Mouse (Mus musculus) left cerebral cortex, adult 9 months (tissue): ENCODE measurements around the gene Gap43.
"Not testable (repeated sequence)": the region's sequence is repeated elsewhere in the genome, so short reads cannot be mapped to it uniquely, and the experiment has no call there.

Source experiments
- DNase-seq, 2 experiments: peaks; one replicate each; pipeline ENCODE4 v3.0.0; 2022; ENCODE audit warnings: low spot score in 2 of 2

Gap43 gene

DNA sequence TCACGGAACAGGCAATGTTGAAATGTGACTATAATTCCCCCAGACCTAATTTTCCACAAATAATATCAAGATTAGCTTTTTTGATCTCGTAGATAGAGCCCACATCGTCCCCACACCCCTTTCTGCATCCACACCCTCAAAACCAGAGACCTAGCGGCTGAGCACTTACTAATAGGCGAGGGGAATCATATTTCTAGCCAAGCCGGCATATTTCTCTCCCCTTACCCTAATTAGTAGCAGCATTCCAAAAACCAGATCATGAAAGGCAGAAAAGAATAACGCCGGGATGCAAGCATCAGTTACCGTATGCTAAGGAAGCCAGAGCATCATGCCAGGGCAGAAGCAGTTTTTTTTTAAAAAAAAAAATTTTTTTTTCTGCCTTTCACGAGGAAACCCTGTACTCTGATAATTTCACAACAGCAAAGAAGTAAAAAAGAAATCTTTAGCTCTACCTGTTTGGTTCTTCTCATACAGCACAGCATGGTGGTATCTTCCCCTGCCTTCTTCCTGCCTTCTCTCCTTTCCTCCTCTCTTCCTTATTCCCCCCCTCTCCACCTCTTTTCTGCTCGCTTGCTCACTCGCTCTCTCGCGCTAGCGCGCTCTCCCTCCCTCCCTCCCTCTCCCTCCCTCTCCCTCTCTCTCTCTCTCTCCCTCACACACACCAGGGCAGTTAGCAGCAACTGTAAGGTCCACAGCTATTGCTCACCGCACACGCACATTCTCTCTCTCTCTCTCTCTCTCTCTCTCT is at the start of gene Gap43:
Gene Gap43 (minus strand): TSS at position 631 of the 748 bp plus-strand sequence.
- DNase-seq = no peak

DNA sequence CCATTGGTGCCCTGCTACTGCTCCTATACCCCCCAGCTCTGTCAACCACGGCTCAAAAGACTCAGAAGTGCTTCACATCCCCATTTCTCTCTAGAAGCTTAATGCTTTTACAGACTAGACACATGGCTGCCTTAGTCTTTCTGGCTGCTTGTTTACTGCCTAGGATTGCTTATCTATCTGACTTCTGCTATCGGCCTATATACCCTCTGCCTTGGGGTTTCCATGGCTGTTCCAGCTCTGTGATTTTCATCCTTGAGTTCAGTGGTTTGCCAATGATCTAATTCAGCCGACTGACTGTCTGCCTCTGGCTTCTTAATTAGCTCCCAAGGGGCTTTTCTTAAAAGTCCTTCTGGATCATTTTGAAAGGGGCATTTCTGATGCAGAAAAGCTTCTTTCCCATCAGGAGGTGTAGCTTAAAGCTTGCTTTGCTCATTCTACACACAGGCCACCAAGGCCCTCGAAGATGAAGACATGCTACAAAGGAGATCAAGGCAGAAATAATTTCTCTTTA is 40.9 kb upstream of the Gap43 start:
- no peak for DNase-seq

DNA sequence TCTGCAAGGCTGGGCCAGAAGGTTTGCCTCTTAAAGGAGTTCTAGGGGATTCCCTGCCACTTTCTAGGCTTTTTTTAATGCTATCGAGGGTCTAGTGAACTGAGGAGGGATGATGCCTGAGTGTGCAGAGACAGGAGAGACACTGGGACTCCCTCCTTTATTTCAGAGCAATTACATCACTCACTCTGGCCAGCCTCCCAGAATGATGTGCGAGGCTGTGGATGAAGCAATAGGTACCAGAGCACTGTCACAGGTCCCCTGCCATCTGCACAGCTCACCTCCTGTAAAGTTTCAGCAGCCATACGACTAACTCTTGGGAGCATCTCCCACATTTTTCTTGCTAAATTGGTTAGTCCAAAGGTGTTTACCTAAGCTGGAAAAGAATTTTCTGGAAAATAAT is 40.2 kb upstream of the Gap43 start:
- no peak for DNase-seq

DNA sequence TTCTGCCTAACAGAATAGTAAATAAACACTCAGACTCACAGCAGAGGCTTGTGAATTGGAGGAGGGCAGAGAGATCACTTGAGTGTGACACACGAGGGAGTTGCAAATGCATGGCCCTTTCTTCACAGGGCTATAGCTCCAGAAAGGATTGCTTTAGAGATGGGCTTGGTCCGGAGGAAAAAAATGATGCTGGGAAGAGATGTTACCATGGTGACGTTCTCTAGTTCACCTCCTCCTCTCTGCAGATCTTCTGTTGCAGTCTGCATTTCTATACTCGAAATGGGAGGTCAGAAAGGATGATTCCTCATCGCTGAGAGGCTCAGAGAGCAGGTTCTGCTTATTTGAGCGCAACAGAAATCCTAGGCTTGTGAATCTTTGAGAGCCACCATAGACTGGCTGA is 29.7 kb upstream of the Gap43 start:
- peak; percentile 11 to 43 for DNase-seq

DNA sequence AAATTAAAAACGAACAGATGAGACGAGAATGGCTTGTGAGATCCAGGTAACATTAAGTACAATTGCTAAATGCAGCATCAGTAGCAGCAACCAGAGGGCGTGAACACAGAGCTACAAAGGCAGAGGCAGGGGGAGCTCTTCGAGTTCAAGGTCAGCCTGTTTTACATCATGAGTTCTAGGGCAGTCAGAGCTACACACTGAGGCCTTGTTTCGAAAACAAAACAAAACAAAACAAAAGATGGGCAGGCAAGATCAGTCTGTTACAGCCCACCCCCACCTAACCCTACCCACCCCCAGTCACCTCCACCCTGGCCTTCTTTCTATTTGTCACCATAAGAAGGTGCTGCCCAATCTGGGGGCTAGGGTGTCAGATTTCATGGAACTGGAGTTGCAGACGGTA is 28.9 kb upstream of the Gap43 start:
- DNase-seq = no peak

DNA sequence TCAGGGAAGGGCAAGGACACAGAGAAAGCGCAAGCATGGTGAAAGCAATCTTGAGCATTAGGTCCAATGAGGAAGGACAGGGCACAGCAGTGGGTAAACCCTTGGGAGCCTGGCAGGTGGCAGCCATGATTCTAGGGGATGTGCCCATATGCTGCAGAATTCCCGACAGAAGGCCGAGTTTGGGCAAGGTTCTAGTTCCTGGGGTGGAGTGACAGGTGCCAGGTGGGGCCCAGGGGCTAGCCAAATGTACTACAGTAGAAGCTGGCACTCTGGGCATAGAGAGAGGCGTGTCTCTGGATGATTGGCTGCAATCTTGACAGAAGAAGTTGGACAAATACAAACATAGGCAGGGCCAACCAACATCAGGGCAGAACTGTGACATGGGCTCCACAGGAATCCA is 19.6 kb upstream of the Gap43 start:
- no peak for DNase-seq

DNA sequence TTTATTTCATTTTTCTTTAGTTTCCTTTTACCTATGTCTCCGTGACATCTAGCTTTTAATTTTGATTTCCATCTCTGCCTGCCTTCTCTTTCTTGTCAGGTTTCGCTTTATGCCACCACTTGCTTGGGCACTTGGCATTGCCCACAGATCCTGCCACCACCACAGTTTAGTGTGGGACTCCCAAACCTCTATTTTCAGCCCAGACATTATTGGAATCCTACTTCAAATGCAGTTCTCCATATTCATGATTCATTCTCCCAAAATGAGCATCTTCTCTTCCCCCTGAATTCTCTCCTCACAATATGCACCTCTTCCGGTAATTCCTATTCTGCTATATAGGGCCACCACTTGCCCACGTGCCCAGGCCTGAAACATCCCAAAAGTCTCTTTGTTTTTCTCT is 17.6 kb upstream of the Gap43 start:
- no peak for DNase-seq

DNA sequence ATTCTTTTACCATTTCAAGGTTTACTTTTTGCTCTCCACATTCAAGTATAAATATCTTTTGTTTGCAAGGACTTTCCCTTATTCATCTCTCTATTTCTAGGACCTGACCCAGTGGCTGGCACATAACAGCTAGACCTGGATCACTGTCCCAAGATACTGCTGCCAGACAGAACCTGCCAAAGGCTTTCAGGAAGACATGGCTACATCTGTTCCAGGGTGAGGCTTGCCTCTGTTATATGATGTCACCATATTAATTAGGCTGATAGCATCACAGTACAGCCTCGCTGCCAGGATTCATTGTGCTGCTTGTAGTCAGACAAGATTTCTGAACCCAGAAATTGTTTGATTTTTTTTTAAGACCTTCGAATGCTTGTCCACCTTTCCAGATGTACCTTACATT is 9.6 kb upstream of the Gap43 start:
- no peak for DNase-seq

DNA sequence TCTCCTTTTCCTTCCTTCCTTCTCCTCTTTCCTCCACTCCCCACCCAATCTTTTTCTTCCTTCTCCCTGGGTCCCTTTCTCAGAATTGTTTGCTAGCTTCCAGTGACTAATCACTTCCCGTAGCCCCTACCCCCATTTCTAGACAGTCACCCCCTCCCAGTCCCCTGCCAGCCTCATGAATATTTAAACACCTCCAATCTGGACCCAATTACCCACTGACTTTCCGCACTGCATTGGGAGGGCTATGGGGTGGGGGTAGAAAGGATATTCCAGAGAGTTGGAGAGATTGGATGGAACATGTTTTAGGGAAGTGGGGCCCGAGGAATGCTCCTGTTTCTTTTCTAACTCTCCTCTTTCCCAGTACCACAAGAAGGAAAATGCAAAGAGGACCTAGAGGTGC is 414 bp upstream of the Gap43 start:
- not testable (repeated sequence) for DNase-seq

DNA sequence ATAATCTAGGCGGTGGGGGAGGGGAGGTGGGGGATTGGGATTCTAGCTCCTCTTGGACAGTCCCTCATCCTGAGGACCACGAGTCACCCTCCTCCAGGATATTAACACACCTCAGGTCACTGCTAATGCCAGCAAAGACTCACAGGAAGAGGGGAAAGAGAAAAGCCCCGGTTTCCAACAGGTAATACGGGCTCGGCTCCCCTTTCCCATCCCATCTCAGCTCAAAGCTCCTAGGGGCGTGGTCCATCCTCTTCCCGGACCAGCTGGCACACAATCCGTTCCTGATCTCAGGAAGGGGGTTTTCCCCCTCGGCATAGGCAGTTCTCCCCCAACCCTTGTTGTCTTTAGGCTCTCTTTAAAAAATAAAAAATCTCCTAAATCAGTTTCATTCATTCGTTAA is 939 bp downstream of the Gap43 start:
- DNase-seq = peak in 1 of 2 experiments; percentile 34

DNA sequence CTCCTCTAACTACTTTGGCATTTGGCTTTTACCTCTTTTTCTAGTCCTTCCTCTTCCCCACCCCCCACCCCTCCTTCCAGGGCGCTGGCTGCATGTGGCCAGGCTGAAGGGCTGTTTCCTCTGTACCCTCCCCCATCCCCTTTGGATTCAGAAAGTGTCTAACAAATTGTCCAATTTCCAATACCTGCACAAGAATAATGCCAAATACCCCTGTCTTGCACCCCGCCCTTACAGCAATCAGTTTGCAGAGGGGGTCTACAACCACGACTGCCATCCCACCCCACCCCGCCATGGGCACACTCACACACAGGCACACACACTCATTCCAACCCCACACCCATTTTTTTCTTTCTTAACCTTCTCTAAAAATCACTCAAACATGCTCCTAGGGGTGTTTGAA is 1.5 kb downstream of the Gap43 start:
- no peak for DNase-seq

DNA sequence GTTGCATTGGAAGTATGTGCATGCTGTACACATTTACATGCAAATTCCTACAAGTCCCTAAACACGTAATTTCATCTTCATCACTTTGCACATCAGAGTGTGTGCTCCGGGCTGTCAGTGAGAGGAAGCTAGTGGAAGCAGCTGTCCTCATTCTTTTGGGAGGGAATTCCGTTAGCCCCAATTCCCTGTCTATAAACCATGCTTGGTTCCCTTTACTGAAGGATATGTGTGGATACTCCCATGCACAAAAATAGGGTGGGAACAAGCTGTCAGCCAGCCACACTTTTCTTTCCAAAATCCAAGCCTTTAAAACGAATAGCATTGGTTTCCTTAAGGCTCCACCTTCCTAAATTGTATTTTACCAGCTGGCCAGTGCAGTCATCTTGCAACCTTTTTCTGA is 2.1 kb downstream of the Gap43 start:
- DNase-seq = peak in 1 of 2 experiments; percentile 36

DNA sequence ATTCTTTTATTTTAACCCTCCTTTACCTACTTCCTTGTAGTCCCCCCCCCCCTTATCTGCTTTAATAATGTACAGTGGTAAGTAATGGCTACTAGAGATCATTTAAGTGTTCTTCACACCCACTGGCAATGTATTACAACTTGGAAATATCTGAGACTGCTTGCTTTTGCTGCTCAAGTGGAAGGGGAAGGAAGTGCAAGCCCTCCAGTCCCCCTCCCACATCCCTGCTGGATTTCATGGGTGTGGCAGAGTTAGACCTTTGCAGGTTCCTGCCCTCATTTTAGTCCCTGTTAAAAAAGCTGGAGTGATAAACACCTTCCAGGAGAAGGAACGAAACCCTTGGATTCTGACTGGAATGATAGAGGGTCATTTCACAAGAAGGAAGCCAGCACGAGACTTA is 2.8 kb downstream of the Gap43 start:
- DNase-seq = no peak

DNA sequence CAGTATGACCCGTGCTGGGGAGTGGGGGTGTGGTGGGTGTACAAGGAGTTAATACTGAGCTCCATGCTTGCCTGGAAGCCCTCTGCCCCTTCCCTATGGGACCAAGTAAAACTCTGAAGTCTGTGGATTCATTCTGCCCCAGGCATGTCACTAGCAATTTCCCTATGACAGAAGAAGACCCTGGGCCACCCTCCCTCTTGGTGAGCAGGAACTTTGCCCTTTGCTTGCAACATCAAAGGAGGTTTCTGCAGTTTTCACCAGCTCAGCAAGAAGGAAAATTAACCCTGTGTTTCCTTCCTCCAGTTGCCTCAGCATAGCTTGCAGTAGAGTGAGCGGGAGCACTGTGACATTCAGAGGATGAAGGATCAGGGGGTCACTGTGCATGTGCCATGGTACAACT is 3.8 kb downstream of the Gap43 start:
- DNase-seq = no peak

DNA sequence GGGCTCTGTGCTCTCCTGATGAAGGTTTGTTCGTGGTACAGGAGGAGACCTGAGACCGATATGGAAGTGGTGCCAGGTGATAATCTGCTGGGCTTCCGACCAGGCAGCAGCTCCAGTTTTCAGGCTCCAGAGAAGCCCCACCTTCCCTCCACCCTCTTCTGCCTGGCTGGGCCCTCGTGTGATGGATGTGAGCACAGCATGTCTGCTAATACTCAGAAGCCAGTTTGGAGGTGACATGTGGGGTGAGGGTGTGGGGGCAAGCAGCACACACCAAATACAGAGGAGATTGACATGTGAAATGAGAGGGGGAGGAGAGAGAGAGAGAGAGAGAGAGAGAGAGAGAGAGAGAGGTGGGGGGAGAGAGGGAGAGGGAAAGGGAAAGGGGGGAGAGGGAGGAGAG is 8.1 kb downstream of the Gap43 start:
- no peak for DNase-seq

DNA sequence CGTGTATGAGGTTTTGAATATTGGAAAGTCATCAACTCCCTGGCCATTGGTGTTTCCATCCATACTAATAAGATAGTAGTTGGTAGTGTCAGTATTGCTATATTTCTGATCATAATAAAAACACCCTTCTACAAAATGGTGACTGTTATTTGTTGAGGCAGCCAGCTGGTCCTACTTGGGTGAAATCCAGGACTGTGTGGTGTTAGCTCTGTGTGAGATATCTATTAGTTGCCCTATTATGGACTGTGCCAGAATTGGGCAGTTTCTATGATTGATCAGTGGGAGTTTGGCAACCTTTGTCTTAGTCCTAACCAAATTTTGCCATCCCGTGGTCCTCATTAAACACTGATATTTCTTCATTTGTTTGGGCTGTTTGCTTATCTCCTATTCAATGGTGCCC is 14.3 kb downstream of the Gap43 start:
- no peak for DNase-seq

DNA sequence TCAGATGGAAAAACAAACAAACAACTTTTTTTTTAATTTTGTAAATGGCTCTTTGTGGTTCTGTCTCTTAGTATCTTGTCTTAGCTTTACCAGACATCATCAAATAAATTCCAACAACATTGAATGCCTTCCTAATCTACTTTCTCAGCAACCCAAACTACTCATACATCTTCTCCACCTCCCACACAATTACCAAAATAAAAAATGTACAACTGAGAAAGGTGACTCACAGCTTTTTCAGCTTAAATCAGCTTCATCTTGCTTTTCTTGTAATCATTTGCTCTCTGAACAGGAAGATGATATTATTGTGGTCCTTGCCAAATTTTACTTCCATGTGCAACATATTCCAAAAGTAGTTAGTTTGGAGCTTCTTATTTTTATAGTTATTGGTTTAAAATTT is 14.9 kb downstream of the Gap43 start:
- no peak for DNase-seq

DNA sequence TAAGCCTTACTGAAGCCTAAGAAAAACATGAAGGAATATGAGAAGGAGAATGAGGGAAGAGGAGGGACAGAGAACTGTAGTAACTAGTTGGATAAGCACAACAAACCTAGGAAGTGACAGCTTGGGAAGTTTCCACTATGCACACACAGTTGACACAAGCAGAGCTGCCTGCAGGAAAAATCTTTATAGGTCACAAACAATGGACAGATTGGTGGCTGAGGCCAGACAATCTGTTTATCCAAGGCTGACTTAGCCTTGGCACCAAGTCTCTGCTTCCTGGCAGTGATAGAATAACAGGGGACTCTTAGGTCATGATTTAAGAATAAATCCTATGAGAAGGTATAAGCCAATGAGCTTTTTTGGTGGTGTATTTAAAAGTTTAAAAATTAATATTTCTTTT is 20.6 kb downstream of the Gap43 start:
- DNase-seq = no peak

DNA sequence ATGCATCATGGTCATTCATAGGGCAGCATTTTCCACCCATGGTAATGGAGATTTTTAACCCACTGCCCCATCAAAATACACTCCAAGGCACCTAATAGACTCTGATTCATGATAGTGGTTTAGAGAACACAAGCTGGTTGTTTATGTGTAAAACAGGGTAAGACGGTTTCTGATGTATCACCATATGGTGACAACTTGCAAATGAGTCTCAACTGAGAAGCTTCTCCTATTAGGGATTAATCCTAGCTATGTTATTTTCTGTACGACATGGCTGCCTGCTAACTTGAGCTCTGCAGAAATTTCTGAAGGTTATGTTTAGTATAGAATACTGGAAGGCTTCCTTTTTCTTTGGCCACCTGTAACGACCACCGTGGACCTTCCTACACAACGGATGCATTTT is 21.1 kb downstream of the Gap43 start:
- no peak for DNase-seq

DNA sequence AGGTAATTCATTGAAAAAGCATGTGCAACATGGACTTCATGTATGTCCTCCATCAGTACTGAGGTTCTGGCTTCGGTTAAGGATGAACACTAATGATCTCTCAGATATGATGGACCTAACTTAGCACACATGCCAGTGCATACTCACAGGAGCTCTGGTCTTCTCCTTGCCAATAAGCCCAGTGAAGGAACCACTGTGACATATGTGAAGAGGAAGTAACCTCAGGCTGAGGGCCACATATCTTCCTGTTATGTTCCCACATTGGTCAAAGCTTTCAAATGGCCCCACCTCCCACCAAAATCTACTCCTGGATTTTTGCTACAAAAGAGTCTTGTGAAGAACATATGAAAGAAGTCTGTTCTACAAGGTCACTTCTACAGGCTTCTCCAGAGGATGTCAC is 28.3 kb downstream of the Gap43 start:
- no peak for DNase-seq

DNA sequence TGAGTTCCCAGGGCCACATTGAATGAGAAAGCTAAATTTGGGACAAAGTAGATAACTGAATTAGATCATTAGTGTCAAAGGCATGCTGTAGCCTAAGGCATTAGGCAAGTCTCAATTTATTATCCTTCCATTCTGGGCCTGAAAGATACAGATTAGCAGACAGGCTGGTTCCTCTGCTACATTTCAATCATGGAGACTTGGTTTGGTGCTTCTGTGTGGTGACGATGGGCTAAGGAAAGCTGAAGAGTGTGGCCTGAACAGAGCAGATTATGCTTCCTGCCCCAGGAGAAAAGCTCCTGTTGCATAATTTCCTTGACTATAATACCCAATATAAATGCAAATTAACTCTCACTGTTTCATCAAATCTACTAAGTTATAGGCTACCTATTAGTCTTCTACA is 31.7 kb downstream of the Gap43 start:
- no peak for DNase-seq

DNA sequence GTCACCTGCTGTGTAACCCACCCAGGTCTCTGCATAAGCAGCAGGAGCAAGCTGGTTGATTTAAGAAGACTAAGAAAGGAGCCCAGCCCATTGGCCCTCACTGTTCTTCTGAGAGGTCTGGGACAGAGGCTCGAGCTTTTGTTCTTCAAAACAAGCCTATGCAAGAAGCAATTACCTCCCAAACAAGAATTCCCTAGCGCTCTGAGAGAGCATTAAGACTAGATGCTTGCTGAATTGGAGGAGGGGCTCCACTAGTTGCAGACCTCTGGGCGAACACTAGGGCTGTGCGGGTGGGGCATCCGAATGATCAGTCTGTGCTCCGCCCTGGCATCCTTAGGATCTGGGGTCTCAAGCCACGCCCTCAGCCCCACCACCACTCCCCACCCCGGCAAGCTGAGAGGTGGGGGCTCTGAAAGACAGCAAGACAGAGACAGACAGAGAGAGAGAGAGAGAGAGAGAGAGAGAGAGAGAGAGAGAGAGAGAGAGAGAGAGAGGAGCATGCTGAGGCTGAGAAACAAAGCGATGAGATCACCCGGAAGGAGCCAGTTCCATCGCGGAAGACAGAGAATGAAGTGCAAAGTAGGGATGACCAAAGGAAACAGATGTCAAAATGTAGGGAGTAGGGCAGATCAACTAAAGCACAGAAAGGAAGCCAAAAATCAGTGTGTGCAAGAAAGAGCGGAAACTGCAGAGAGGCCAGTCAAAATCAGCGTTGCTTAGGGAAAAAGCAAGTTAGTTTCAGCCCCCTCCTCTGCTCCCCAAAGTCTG is 34.3 kb downstream of the Gap43 start:
- DNase-seq = no peak

DNA sequence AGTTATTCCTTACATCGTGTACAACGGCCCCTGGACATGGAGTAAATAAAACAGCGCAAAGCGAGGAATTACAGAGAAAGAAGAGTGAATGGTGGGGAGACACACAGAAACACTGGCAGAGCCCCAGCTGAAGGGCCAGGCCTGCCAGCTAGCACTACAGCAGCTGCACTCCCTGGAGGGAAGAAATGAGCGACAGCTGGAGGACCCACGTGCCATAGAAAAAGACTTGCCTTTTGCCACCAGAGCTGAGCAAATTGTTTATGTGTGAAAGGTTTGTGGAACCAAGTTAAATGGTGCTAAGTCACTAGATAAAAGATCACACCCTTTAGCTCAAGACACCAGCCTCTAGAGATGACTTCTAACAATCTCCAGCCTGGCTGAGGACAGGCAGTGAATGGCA is 37.0 kb downstream of the Gap43 start:
- DNase-seq = no peak
